Mouse (Mus musculus): ENCODE results near the gene Fdx1. TPM values are rescaled to one million over a fixed set of nuclear protein-coding genes. Genes with fewer than 3 reads are reported as not detected.

Gene Fdx1
- total RNA-seq, 2 experiments from 2014 or later = 17.3 to 21.7 TPM

GRCm38 (mm10) chr9:51958981-51959380 lies 4.4 kb downstream of the Fdx1 start:
- TF ChIP-seq CTCF (IDR thresholded peaks at IDR 0.05) = no peak
- DNase-seq (ENCODE audit: extremely low spot score in 1 of 2, low spot score in 2 of 2) = no peak

GRCm38 (mm10) chr9:51957025-51957424 lies 6.3 kb downstream of the Fdx1 start:
- no peak overlapping the region for H3K4me3 ChIP-seq
- H3K27ac ChIP-seq = no peak overlapping the region
- TF ChIP-seq CTCF (IDR thresholded peaks at IDR 0.05) = no peak
- no peak for DNase-seq (ENCODE audit: extremely low spot score in 1 of 2, low spot score in 2 of 2)
- intact Hi-C loops (cut with DNase I) = no loop called here

More at GRCm38 (mm10) chr9:51958981-51959380, 4.4 kb downstream of the Fdx1 start:
- no peak overlapping the region for H3K27ac ChIP-seq
- no peak overlapping the region for H3K4me3 ChIP-seq
- intact Hi-C loops (cut with DNase I) = no loop called here

GRCm38 (mm10) chr9:51956484-51956883 lies 6.9 kb downstream of the Fdx1 start:
- DNase-seq (ENCODE audit: extremely low spot score in 1 of 2, low spot score in 2 of 2) = no peak
- Histone ChIP-seq H3K4me3 (no peak overlapping the region), H3K27ac (no peak overlapping the region)
- no peak for TF ChIP-seq CTCF (IDR thresholded peaks at IDR 0.05)
- intact Hi-C loops (cut with DNase I) = no loop called here

GRCm38 (mm10) chr9:51951337-51951736 lies 12.0 kb downstream of the Fdx1 start:
- TF ChIP-seq CTCF (IDR thresholded peaks at IDR 0.05) = peak; percentile 73
- Histone ChIP-seq H3K27ac (no peak overlapping the region), H3K4me3 (no peak overlapping the region)
- intact Hi-C loops (cut with DNase I) = loop anchor here (2.0 to 5.0 kb wide), 5 partner anchors 43 to 789 kb away; partner anchors contain the start of gene Arhgap20
- no peak for DNase-seq (ENCODE audit: extremely low spot score in 1 of 2, low spot score in 2 of 2)

GRCm38 (mm10) chr9:51950667-51951066 lies 12.7 kb downstream of the Fdx1 start:
- no peak for DNase-seq (ENCODE audit: extremely low spot score in 1 of 2, low spot score in 2 of 2)
- Histone ChIP-seq H3K27ac (no peak overlapping the region), H3K4me3 (no peak overlapping the region)
- intact Hi-C loops (cut with DNase I) = loop anchor here (2.0 to 5.0 kb wide), 5 partner anchors 42 to 788 kb away; partner anchors contain the start of gene Arhgap20
- TF ChIP-seq CTCF (IDR thresholded peaks at IDR 0.05) = no peak

- no peak overlapping the region for H3K27ac ChIP-seq
- intact Hi-C loops (cut with DNase I) = loop anchor here (2.0 to 5.0 kb wide), 5 partner anchors 41 to 788 kb away; partner anchors contain the start of gene Arhgap20
- TF ChIP-seq CTCF (IDR thresholded peaks at IDR 0.05) = no peak
- H3K4me3 ChIP-seq = no peak overlapping the region
- no peak for DNase-seq (ENCODE audit: extremely low spot score in 1 of 2, low spot score in 2 of 2)
These were observed 13.1 kb downstream of the Fdx1 start for GRCm38 (mm10) chr9:51950225-51950624.

- Histone ChIP-seq H3K27ac (no peak overlapping the region), H3K4me3 (no peak overlapping the region)
- TF ChIP-seq CTCF (IDR thresholded peaks at IDR 0.05) = no peak
- DNase-seq (ENCODE audit: extremely low spot score in 1 of 2, low spot score in 2 of 2) = no peak
- intact Hi-C loops (cut with DNase I) = no loop called here
These were observed 19.4 kb downstream of the Fdx1 start for GRCm38 (mm10) chr9:51943934-51944333.

- intact Hi-C loops (cut with DNase I) = loop anchor here (5.0 kb wide), 1 partner anchor 512 kb away; no protein-coding TSS in a partner anchor
- H3K27ac ChIP-seq = peak overlapping the region; percentile 54; the same call in 1 of the 2 replicates
- no peak for DNase-seq (ENCODE audit: extremely low spot score in 1 of 2, low spot score in 2 of 2)
- no peak for TF ChIP-seq CTCF (IDR thresholded peaks at IDR 0.05)
- H3K4me3 ChIP-seq = no peak overlapping the region
These were observed 28.7 kb downstream of the Fdx1 start for GRCm38 (mm10) chr9:51934641-51935040.

GRCm38 (mm10) chr9:51931997-51932396 lies 31.4 kb downstream of the Fdx1 start:
- Histone ChIP-seq H3K4me3 (no peak overlapping the region), H3K27ac (no peak overlapping the region)
- intact Hi-C loops (cut with DNase I) = loop anchor here (5.0 kb wide), 1 partner anchor 510 kb away; no protein-coding TSS in a partner anchor
- no peak for DNase-seq (ENCODE audit: extremely low spot score in 1 of 2, low spot score in 2 of 2)
- no peak for TF ChIP-seq CTCF (IDR thresholded peaks at IDR 0.05)

GRCm38 (mm10) chr9:51931054-51931690 lies 32.2 kb downstream of the Fdx1 start:
- no peak for TF ChIP-seq CTCF (IDR thresholded peaks at IDR 0.05)
- Histone ChIP-seq H3K4me3 (no peak overlapping the region), H3K27ac (no peak overlapping the region)
- intact Hi-C loops (cut with DNase I) = loop anchor here (5.0 kb wide), 1 partner anchor 509 kb away; no protein-coding TSS in a partner anchor
- DNase-seq (ENCODE audit: extremely low spot score in 1 of 2, low spot score in 2 of 2) = no peak

- DNase-seq (ENCODE audit: extremely low spot score in 1 of 2, low spot score in 2 of 2) = no peak
- TF ChIP-seq CTCF (IDR thresholded peaks at IDR 0.05) = no peak
- intact Hi-C loops (cut with DNase I) = loop anchor here (5.0 kb wide), 1 partner anchor 508 kb away; no protein-coding TSS in a partner anchor
These were observed 33.4 kb downstream of the Fdx1 start for GRCm38 (mm10) chr9:51929972-51930371.

GRCm38 (mm10) chr9:51928659-51929058 lies 34.7 kb downstream of the Fdx1 start:
- no peak for DNase-seq (ENCODE audit: extremely low spot score in 1 of 2, low spot score in 2 of 2)
- H3K4me3 ChIP-seq = no peak overlapping the region
- intact Hi-C loops (cut with DNase I) = no loop called here
- TF ChIP-seq CTCF (IDR thresholded peaks at IDR 0.05) = no peak
- H3K27ac ChIP-seq = no peak overlapping the region

More at GRCm38 (mm10) chr9:51929972-51930371, 33.4 kb downstream of the Fdx1 start:
- no peak overlapping the region for H3K4me3 ChIP-seq
- H3K27ac ChIP-seq = no peak overlapping the region
